Mouse (Mus musculus): ENCODE measurements at regions not wholly inside any gene's neighbourhood (a gene's known extent, or its start where the extent isn't known, plus 50 kb on each side); places are given as distances from the start of the nearest gene placed in this dataset.
"Not testable (repeated sequence)": the region's sequence is repeated elsewhere in the genome, so short reads cannot be mapped to it uniquely, and the experiment has no call there.

DNA sequence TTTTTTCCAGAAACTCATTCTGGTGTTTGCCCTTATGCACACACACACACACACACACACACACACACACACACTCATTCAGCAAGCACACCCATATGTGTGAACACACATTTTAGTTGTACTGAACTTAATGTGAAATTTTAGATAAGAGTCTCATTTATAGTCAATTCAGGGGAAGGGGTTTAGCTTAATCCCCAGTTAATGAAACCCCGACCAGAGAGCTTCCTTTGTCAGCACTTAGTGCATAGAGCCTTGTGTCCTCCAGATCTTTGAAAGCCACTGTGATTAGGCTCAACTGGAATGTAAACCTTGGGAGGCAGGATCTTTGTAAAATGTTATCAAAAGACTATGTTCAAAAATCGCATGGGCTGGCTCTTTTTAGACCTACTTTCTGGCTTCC is 53.4 kb downstream of the Rps12 start:
- Histone ChIP-seq H3K9ac (no peak overlapping the region), H3K36me3 (no peaks in the 10 kb centered on the region), H3K27ac (no peak overlapping the region), H3K27me3 (no peaks in the 10 kb centered on the region), H3K9me3 (no peaks in the 10 kb centered on the region), H3K4me2 (no peak overlapping the region), H3K4me1 (no peaks in the 10 kb centered on the region), H3K4me3 (no peak overlapping the region)
- no peak for ATAC-seq (ENCODE audit: borderline replicate concordance, extremely low read depth, low FRiP score, low TSS enrichment)
- WGBS: 41% methylated on average over 2 of the region's 2 CpGs

DNA sequence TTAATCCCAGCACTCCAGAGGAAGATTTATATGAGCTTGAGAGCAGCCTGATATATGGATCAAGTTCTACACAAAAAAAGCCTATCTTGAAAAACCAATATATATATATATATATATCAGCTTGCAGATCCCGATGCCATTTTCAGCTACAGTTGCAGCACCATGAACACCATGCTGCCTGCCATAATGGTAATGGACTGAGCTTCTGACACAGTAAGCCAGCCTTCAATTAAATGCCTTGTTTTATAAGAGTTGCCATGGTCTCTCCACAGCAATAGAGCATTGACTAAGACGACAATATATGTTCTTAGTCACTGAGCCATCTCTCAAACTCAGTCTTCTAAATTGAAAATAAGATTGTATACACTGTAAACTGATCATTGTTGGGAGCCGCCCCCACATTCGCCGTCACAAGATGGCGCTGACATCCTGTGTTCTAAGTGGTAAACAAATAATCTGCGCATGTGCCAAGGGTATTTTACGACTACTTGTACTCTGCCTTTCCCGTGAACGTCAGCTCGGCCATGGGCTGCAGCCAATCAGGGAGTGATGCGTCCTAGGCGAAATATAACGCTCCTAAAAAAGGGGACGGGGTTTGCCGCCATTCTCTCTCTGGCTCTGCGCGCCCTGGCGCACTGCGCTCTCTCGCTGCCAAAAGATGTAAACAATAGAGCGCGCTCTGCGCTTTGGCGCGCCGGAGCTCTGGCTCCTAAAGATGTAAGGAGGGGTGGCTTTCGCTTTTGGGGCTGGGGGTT is 60.9 kb downstream of the Rps12 start:
- H3K4me1 ChIP-seq; H3K9ac ChIP-seq; ATAC-seq (ENCODE audit: borderline replicate concordance, extremely low read depth, low FRiP score, low TSS enrichment); H3K4me3 ChIP-seq; H3K9me3 ChIP-seq; H3K4me2 ChIP-seq; H3K27me3 ChIP-seq; H3K27ac ChIP-seq; H3K36me3 ChIP-seq: not testable (repeated sequence)
- 84% methylated on average over 28 of the region's 28 CpGs for WGBS

DNA sequence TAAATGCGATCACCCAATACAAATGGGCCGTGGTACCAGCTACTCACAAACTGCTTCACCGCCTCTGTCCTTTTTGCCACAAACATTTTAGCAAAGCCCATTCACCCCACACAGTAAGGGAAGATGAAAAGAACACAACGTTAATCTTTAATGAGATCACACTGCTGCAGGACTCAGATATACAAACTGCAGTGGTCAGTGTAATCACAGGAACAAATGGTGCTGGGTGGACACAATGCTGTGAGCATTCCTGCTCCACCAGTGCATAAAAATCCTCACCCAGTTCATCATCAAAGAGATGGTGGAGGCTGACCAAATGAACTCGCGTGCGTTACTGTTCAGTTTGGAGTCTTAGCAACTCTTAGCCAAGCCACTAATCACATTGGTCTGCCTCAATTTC is 69.0 kb downstream of the Rps12 start:
- no peak for ATAC-seq (ENCODE audit: borderline replicate concordance, extremely low read depth, low FRiP score, low TSS enrichment)
- H3K9me3 ChIP-seq: no peaks in the 10 kb centered on the region
- no peaks in the 10 kb centered on the region for H3K27me3 ChIP-seq
- no peak overlapping the region for H3K27ac ChIP-seq
- H3K4me2 ChIP-seq: no peak overlapping the region
- no peak overlapping the region for H3K4me3 ChIP-seq
- H3K4me1 ChIP-seq: no peaks in the 10 kb centered on the region
- no peak overlapping the region for H3K9ac ChIP-seq
- 82% methylated on average over 7 of the region's 7 CpGs for WGBS
- H3K36me3 ChIP-seq: no peaks in the 10 kb centered on the region

DNA sequence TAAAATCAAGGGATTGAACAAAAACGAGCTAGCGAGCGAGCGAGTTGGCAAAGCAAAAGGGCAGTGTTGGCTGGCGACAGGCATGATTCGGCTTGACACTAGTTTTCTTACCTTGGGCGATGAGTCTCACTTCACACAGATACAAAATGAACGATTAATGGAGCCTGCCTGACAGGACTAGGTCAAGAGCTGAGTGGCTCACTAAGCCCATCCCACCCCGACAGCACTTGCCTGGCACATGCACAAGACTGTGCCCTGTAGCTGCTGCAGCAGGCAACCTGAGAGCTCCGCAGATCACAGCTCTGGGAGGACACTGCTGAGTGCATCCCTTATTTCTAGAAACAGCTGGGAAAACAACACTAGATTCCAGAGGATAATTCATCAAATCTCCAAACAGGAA is 71.6 kb downstream of the Rps12 start:
- 85% methylated on average over 10 of the region's 10 CpGs for WGBS
- Histone ChIP-seq H3K4me2 (no peak overlapping the region), H3K9me3 (no peaks in the 10 kb centered on the region), H3K36me3 (no peaks in the 10 kb centered on the region), H3K4me1 (peaks cover 10% of the 10 kb centered on the region; the same call in 1 of the 2 replicates), H3K9ac (no peak overlapping the region), H3K27me3 (no peaks in the 10 kb centered on the region), H3K27ac (no peak overlapping the region), H3K4me3 (no peak overlapping the region)
- ATAC-seq (ENCODE audit: borderline replicate concordance, extremely low read depth, low FRiP score, low TSS enrichment): no peak

DNA sequence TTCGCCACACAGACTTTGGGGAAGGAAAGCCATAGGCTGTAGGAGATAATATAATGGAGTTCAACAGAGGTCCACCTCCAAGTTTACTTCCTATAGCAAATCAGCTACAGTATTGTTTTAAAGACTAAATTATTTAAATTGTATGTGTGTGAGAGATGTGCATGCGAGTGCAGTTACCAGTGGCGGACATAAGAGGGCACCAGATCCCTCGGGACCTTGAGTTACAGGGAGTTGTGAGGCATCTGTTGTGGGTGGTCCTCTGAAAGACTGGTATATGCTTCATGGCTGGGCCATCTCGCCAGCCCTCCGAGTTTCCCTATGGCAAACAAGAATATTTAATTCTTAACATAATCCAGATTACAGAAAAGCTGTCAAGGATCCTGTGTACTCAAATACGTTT is 72.0 kb downstream of the Rps12 start:
- H3K27ac ChIP-seq: no peak overlapping the region
- no peaks in the 10 kb centered on the region for H3K9me3 ChIP-seq
- no peak overlapping the region for H3K4me3 ChIP-seq
- H3K27me3 ChIP-seq: no peaks in the 10 kb centered on the region
- H3K4me1 ChIP-seq: peaks cover 10% of the 10 kb centered on the region; the same call in 1 of the 2 replicates
- WGBS: 93% methylated on average over 7 of the region's 7 CpGs
- H3K9ac ChIP-seq: no peak overlapping the region
- H3K4me2 ChIP-seq: no peak overlapping the region
- no peak for ATAC-seq (ENCODE audit: borderline replicate concordance, extremely low read depth, low FRiP score, low TSS enrichment)
- no peaks in the 10 kb centered on the region for H3K36me3 ChIP-seq

DNA sequence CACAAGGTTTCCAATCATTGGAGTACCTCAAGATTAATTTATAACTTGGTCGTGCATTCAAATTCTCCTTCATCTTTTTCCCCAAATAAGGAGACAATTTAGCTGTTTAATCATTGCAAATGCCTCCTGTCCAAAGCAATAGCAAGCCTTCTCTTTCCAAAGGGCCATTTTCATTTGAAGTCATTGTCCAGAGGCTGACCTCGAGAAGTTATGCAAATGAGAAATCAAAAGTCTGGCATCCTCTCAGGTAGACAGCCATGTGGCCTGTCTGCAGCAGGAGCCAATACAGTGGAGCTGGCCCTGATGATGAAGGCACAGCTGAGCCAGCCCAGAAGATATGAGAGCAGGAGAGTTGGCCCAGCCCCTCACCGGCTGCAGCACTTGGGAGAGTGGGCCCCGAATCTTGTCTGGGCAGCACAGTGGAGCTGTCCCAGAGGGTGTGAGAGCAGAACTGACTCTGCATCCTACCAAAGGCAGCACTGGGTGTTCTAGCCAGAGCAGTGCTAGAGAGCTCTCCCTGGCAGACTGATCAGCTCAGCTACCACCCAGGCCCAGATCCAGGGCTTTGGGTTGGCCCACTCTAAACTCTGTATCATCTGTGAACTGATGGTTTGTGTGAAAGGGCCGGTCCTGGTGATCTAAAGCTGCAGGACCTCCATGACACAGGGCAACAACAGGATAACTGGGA is 74.2 kb downstream of the Rps12 start:
- peak; percentile 59 for ATAC-seq (ENCODE audit: borderline replicate concordance, extremely low read depth, low FRiP score, low TSS enrichment)
- Histone ChIP-seq H3K4me2 (no peak overlapping the region), H3K9ac (no peak overlapping the region), H3K4me3 (no peak overlapping the region), H3K4me1 (peaks cover 10% of the 10 kb centered on the region; the same call in 1 of the 2 replicates), H3K27me3 (no peaks in the 10 kb centered on the region), H3K9me3 (no peaks in the 10 kb centered on the region), H3K36me3 (no peaks in the 10 kb centered on the region), H3K27ac (no peak overlapping the region)
- 49% methylated on average over 5 of the region's 5 CpGs for WGBS

DNA sequence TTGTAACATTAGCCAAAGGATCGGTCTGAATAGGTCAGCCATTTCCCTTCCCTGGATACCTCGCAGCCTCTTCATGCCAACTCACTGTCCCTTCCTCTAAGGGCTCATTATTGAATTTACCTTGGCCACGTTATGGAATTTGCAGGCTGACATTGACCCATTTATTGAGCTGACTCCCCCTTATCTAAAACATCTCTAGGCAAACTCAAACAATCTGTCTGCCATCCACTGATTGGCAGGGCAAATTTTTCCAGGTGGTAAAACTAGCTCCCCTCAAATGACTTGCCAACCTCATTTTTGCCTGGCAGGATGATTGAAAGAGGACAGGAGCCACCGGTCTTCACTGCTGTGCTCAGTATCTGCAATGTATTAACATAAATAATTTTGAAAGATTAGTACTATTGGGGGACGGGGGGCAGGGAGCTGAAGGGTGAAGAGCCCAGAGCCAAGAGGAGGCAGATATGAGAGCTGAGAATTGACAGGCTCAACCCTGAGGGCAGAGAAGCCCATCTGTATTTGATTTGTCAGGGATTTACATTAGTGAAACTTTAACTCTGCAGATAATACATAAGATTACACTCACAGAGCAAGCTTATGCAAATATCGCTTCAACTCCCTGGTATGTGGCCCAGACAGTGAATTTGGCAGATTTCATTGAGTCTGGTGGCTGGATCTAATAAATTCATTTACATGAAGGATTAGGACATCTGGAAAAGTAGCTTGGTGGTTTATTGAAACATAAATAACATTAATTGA is 75.5 kb downstream of the Rps12 start:
- Histone ChIP-seq H3K4me3 (no peak overlapping the region), H3K4me2 (no peak overlapping the region), H3K4me1 (peaks cover 10% of the 10 kb centered on the region; the same call in 1 of the 2 replicates), H3K9ac (no peak overlapping the region), H3K27me3 (no peaks in the 10 kb centered on the region), H3K9me3 (no peaks in the 10 kb centered on the region), H3K27ac (no peak overlapping the region), H3K36me3 (no peaks in the 10 kb centered on the region)
- no peak for ATAC-seq (ENCODE audit: borderline replicate concordance, extremely low read depth, low FRiP score, low TSS enrichment)
- 21% methylated on average over 6 of the region's 6 CpGs for WGBS

DNA sequence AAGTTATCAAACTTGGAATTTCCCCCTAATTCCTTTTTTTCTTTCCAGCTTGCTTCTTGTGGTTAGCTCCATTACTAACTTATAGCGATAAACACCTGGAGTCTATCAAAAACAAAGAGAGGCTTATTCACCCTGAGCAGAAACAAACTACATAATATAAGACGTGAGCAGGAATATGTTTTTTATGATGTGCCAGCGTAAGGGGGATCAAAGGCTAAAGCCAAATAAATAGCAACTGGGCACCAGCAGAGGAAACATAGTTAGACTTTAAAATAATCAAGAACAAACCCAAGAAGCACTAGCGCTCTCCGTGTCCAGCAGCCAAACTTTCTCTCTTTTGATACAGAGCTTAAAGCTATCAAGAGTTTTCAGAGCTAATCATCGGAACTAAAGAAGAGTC is 76.1 kb downstream of the Rps12 start:
- ATAC-seq (ENCODE audit: borderline replicate concordance, extremely low read depth, low FRiP score, low TSS enrichment): no peak
- Histone ChIP-seq H3K9ac (no peak overlapping the region), H3K27me3 (no peaks in the 10 kb centered on the region), H3K9me3 (no peaks in the 10 kb centered on the region), H3K36me3 (no peaks in the 10 kb centered on the region), H3K27ac (no peak overlapping the region), H3K4me1 (peaks cover 10% of the 10 kb centered on the region; the same call in 1 of the 2 replicates), H3K4me3 (no peak overlapping the region), H3K4me2 (no peak overlapping the region)
- WGBS: 52% methylated on average over 6 of the region's 6 CpGs

DNA sequence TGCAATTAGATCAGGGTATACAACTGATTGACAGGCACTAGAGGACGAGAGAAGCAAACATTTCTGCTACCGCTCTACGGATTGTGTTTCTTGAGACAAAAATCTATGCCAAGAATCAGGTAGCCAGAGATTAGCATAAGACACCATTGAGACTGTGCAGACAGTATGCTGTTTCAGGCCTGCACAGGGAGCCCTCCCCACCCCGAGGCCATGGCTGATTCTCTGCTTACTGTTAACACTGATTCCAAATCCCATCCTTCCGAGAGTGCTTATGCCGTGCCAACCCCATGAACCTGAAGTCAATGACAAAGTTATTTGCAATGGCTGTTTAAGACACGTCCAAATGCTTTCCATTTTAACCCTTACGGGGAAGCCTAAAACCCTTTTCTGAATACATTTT is 78.8 kb downstream of the Rps12 start:
- ATAC-seq (ENCODE audit: borderline replicate concordance, extremely low read depth, low FRiP score, low TSS enrichment): no peak
- Histone ChIP-seq H3K9me3 (no peaks in the 10 kb centered on the region), H3K4me2 (no peak overlapping the region), H3K36me3 (no peaks in the 10 kb centered on the region), H3K27ac (no peak overlapping the region), H3K9ac (no peak overlapping the region), H3K4me3 (no peak overlapping the region), H3K4me1 (peaks cover 10% of the 10 kb centered on the region; the same call in 1 of the 2 replicates), H3K27me3 (no peaks in the 10 kb centered on the region)
- 85% methylated on average over 8 of the region's 8 CpGs for WGBS

DNA sequence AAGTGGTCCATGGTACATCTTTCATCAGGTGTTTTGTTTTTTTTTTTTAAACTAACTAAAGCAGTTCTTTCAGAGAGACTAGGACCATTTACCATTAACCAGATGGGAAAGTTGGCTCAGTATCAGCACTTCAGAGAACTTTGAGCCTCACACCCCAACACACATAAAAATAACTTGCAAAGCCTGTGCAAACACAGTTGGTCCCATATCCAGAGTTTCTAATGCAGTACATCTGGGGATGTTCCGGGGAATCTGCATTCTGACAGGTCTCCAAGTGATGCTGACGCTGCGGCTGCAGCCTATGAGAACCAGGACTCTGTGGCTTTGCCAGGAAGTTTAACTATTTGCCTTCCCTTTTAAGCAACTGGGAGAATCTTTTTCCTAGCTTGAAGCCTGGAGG is 79.9 kb downstream of the Rps12 start:
- ATAC-seq (ENCODE audit: borderline replicate concordance, extremely low read depth, low FRiP score, low TSS enrichment): no peak

DNA sequence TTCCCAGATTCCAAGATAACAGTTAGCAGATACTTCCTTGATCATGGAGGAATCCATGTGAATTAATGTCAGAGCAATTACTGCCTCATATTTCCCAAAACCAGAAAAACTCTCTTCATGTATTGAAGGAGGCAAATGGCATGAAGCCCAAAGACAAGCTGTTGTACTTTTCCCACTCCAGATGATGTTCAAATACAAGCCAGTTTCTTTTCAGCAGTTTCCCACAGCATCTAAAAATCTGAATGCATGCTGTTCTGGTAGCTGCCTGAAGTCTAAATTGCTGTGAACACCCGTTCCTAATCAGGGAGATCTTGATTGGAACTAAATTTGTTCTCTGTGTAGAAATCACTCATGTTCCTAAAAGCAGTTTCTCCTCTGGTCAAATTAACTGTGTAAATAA is 83.0 kb downstream of the Rps12 start:
- Histone ChIP-seq H3K4me2 (no peak overlapping the region), H3K4me3 (no peak overlapping the region), H3K36me3 (no peaks in the 10 kb centered on the region), H3K4me1 (peaks cover 1% of the 10 kb centered on the region; the same call in 1 of the 2 replicates), H3K9me3 (no peaks in the 10 kb centered on the region), H3K27ac (no peak overlapping the region), H3K9ac (no peak overlapping the region), H3K27me3 (no peaks in the 10 kb centered on the region)
- no peak for ATAC-seq (ENCODE audit: borderline replicate concordance, extremely low read depth, low FRiP score, low TSS enrichment)
- 44% methylated on average over 1 of the region's 1 CpGs for WGBS

More for the DNA sequence above, 79.9 kb downstream of the Rps12 start:
- Histone ChIP-seq H3K27ac (no peak overlapping the region), H3K36me3 (no peaks in the 10 kb centered on the region), H3K4me2 (no peak overlapping the region), H3K9ac (no peak overlapping the region), H3K27me3 (no peaks in the 10 kb centered on the region), H3K9me3 (no peaks in the 10 kb centered on the region), H3K4me1 (peaks cover 9% of the 10 kb centered on the region; the same call in 1 of the 2 replicates), H3K4me3 (no peak overlapping the region)
- WGBS: 51% methylated on average over 3 of the region's 3 CpGs

DNA sequence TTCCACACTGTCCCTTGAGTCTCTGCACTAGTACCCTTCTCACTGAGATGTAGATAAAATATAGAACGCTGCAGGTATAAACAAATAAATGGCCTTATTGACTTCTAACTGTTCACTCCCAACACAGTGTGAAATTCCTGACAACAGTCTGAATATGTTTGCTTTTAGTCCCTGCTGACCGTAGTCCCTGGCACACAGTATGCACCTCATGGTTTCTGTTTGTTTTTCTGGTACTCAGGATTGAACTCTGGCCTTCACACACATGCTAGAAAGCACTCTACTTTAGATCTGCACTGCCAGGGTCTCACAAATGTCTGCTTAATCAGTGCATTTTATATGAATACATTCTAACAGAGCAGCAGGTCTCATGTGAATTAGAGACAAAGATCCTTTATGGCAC is 95.8 kb downstream of the Rps12 start:
- Histone ChIP-seq H3K4me1 (peaks cover 8% of the 10 kb centered on the region), H3K27me3 (no peaks in the 10 kb centered on the region), H3K9me3 (no peaks in the 10 kb centered on the region), H3K4me3 (no peak overlapping the region), H3K36me3 (no peaks in the 10 kb centered on the region), H3K4me2 (no peak overlapping the region), H3K9ac (no peak overlapping the region), H3K27ac (no peak overlapping the region)
- ATAC-seq (ENCODE audit: borderline replicate concordance, extremely low read depth, low FRiP score, low TSS enrichment): no peak
- WGBS: 42% methylated on average over 2 of the region's 2 CpGs
